Mouse (Mus musculus) layer of hippocampus, adult 2 months (tissue): Measurements from ENCODE around the gene Ubxn10. TPM values are rescaled to one million over a fixed set of nuclear protein-coding genes. Genes with fewer than 3 reads are reported as not detected.

Experiments
- DNase-seq, 2 experiments: peaks; one replicate each; pipeline ENCODE4 v3.0.0; 2022; ENCODE audit warnings: low spot score in 2 of 2
- H3K27ac ChIP-seq: fragments of 200-600 bp; 2 replicates; pipeline ENCODE4 v1.8.1; 2022
- H3K4me3 ChIP-seq: fragments of 200-600 bp; 2 replicates; pipeline ENCODE4 v1.8.1; 2022; ENCODE audit warnings: mild to moderate bottlenecking
- CTCF ChIP-seq: fragments of 200-600 bp; conservative IDR thresholded peaks from 2 replicates; pipeline ENCODE4 v1.8.1; 2022; ENCODE audit warnings: antibody characterized with exemption, mild to moderate bottlenecking, moderate library complexity
- total RNA-seq, 2 experiments: library from RNA; stranded (reverse); gene quantifications; 2 replicates each; pipeline ENCODE4 v1.2.3; 2021

The Ubxn10 gene
- total RNA-seq, 2 experiments from 2014 or later = 1.9 to 2.1 TPM

GRCm38 (mm10) chr4:138691443-138692181, 45.4 kb downstream of the Ubxn10 start:
- Histone ChIP-seq H3K27ac (peak overlapping the region; percentile 82), H3K4me3 (no peak overlapping the region)
- peak; percentile 41 to 63 for DNase-seq
- no peak for TF ChIP-seq CTCF

DNA sequence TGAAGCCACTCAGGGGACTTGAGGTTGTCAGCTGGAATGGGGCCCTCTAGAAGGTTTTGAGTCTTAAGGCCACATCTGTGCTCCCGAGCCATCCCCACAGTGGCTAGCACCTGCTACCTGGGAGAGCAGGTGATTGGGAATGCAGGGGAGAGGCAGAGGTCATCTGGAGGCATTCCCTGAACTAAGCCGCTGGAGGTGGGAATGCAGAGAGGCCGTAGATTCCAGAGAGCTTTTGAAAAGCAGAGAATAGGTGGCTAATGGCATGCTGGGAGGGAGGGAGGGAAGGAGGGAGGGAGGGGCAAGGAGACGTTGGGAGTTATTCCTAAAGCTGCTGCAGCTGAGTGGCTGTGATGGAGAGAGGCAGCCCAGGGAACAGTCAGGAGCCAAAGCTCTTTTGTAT, 46.4 kb downstream of the Ubxn10 start:
- Histone ChIP-seq H3K27ac (peak overlapping the region; percentile 82), H3K4me3 (no peak overlapping the region)
- TF ChIP-seq CTCF = no peak
- DNase-seq = no peak

DNA sequence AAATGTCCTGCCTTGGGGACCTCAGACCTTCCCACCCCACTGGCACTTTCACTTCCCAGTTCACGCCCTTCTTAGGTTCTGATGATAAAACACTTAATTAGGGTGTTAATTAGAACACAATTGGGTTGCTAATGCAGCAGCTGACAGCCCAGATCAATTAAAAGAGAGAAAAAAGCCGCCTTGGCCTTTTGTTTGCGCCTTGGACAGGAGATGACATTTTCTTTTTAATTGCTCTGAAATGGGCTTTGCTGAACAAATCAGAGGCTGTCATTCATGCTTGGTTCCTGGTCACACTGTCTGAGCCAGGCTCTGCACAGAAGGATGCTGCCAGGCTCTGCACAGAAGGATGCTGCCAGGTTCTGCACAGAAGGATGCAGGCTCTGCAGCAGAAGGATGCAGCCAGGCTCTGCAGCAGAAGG, 47.9 kb downstream of the Ubxn10 start:
- TF ChIP-seq CTCF = no peak
- H3K27ac ChIP-seq = peak overlapping the region; percentile 67
- peak in 1 of 2 experiments; percentile 31 for DNase-seq
- H3K4me3 ChIP-seq = no peak overlapping the region

DNA sequence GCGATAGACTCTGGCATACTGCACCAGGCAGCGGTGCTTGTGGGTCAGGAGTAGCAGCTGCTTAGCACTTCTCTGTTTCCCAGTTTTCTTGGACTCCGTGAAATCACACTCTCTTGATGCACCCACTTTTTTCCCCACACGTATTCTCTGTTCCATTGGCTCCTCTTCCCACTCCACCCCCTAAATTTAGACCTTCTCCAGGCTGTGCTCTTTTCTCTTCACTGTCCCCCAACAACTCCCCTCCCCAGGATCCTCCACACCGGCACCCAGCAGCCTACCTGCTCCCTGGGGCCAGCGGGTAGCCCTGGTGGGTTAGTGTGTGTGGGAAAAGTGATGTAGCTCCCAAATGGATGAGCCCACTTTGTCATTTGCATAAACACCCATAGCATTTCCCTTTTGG, 51.2 kb downstream of the Ubxn10 start:
- Histone ChIP-seq H3K4me3 (no peak overlapping the region), H3K27ac (no peak overlapping the region)
- no peak for DNase-seq
- no peak for TF ChIP-seq CTCF

- TF ChIP-seq CTCF = no peak
- no peak overlapping the region for H3K27ac ChIP-seq
- DNase-seq = no peak
- no peak overlapping the region for H3K4me3 ChIP-seq
Measured at GRCm38 (mm10) chr4:138682760-138683159, 54.2 kb downstream of the Ubxn10 start.

GRCm38 (mm10) chr4:138680124-138680523, 56.8 kb downstream of the Ubxn10 start:
- Histone ChIP-seq H3K4me3 (no peak overlapping the region), H3K27ac (no peak overlapping the region)
- no peak for DNase-seq
- TF ChIP-seq CTCF = no peak

DNA sequence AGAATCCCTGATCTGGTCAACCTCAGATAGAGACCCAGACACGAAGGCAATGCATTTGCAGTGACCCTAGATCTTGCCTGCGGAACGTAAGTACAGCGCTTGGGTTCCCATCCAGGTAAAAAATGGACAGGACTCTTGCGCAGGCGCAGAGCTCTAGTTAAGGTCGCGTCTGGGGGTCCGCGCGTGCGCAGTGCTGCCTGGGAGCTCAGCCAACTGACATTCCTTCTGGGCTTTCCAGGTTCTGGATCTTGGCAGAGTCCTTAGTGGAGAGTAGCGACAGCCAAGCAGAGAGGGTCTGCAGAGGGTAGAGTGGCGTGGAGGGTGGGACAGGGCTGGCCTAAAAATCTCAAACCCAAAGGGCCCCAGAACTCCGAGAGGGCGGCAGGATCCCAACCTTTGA, 59.4 kb downstream of the Ubxn10 start:
- TF ChIP-seq CTCF = no peak
- peak; percentile 50 to 71 for DNase-seq
- Histone ChIP-seq H3K4me3 (peak overlapping the region; percentile 31), H3K27ac (peak overlapping the region; percentile 75)

- Histone ChIP-seq H3K4me3 (no peak overlapping the region), H3K27ac (no peak overlapping the region)
- DNase-seq = no peak
- no peak for TF ChIP-seq CTCF
Measured at GRCm38 (mm10) chr4:138676480-138676879, 60.5 kb downstream of the Ubxn10 start.

DNA sequence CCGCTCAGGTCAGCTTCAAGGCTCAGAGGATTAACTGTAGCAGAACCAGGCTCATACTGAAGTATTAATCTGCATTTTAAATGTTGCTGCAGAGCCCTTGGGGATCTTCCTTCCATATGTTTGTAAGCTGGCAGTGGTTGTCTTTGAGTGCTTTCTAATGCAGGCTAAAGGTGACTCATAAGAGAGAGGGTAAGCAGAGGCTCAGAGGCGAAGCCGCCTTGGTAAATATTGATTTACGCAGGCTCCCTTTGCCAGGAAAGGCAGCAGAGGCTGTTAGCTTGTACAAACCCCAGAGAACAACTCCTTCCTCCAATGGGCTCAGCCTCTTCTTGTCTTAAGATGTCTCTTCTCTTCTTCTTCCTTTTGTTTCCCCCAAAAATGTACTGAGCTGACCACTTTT, 64.8 kb downstream of the Ubxn10 start:
- DNase-seq = no peak
- Histone ChIP-seq H3K4me3 (no peak overlapping the region), H3K27ac (no peak overlapping the region)
- TF ChIP-seq CTCF = no peak

DNA sequence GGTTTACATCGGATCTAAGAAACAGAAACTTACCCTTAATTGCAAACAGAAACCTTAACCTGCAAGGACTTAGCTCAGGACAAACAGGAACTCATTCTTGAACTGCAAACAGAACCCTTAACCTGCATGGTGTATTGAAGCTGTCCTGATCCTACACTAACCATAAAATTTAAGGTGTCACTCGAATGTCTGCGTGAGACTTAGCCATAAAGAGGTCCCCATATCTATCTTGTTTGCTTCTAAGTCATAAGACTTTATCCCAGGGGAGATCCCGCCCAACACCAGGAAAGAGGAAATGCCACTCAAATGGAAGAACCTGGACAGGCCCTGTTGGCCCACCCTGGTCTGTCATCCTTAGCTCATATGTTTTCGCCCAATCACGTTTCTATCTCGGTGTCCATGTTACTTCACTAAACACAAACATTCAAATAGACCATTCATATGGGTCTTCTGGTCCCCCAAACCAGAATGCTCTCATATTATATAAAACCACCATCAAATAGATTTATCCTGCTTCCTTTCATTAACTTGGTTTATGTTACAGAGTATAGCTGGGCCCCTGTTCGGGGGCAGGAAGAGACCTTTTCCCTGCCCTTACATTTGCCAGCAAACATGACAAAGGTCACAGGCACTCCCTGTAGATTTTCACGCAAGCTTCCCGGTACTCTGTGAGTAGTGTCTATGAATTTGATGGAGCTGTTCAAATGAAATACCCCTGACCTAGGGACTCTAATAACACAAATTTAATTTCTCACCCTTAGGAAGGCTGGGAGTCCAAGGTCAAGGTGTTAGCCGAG, 66.7 kb downstream of the Ubxn10 start:
- Histone ChIP-seq H3K4me3 (no peak overlapping the region), H3K27ac (no peak overlapping the region)
- no peak for DNase-seq
- TF ChIP-seq CTCF = no peak

DNA sequence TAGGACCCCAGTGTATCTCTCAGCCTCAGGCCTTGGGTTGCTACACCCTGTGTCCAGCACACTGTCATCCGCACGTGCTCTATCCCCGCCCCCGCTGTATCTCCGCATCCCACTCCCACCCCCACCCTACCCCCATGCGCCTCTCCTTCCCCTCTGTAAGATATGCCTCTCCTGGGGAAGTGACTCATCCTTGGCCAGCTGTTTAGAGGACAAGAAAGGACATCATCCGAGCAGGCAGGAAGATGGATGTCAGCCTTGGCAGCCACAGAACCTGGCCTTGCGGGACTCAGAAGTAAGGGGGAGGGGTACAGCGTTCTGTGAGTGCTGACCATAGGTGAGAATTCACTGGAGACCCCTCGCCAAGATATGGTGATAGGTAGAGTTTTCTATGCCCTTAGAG, 70.4 kb downstream of the Ubxn10 start:
- TF ChIP-seq CTCF = no peak
- no peak for DNase-seq
- Histone ChIP-seq H3K4me3 (no peak overlapping the region), H3K27ac (no peak overlapping the region)

DNA sequence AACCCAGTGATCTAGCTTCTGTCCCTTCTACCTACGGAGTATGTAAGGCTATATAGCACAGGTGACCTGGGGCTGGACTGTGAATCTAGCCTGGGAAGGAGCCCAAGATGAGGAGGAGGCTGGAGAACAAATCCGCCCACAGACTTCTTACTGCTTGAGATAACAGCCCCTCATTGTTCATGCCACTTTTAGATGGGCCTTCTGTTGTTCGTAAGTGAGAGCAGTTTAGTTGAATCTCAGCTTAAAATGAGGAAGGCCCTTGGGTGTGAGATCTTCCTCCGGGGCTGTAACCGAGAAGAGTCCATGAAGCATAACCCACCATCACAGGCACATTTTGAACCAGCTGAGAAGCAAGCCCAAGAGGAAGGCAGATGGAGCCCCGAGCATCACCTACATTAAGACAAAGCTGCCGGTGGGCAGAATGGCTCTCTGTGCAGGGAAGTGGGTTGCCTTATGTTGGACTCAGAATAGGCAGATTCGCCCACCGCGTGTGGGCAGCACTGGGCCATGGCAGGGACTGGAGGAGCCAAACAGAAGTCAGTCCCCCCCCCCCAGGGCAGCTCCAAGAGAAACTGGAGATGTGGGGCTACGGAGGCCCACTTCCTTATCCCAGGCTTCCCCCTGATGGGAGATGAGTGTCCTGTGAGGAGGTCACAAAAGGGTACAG, 76.9 kb downstream of the Ubxn10 start:
- TF ChIP-seq CTCF = no peak
- H3K4me3 ChIP-seq = no peak overlapping the region
- peak overlapping the region; percentile 37; the same call in 1 of the 2 replicates for H3K27ac ChIP-seq
- no peak for DNase-seq

Other genes with a start within 250 kb of the Ubxn10 start
- gene Vwa5b1, start 101.3 kb downstream of the Ubxn10 start, total RNA-seq = 1 to 10 TPM; 2.0 to 3.3 TPM
- not detected for gene Pla2g2c, start 12.4 kb downstream of the Ubxn10 start, total RNA-seq
- gene Pla2g2f, start 20.5 kb upstream of the Ubxn10 start, total RNA-seq = 1 to 10 TPM; 1.6 to 2.3 TPM
- under 1 TPM; 0.23 to 0.64 TPM for gene Pla2g2d, start 38.6 kb upstream of the Ubxn10 start, total RNA-seq
- gene Pla2g5, start 126.3 kb upstream of the Ubxn10 start, total RNA-seq = 1 to 10 TPM in 1 of 2 experiments, under 1 TPM in 1; 0.86 to 1.4 TPM
- gene Gm13030, start 136.8 kb upstream of the Ubxn10 start, total RNA-seq = not detected
- gene Pla2g2e, start 140.8 kb upstream of the Ubxn10 start, total RNA-seq = not detected
- gene Otud3, start 176.8 kb upstream of the Ubxn10 start, total RNA-seq = 10 to 100 TPM; 10.4 to 13.9 TPM
- gene Rnf186, start 229.9 kb upstream of the Ubxn10 start, total RNA-seq = not detected
- 1 to 10 TPM; 1.6 to 4.2 TPM for gene Tmco4, start 235.7 kb upstream of the Ubxn10 start, total RNA-seq